Mouse (Mus musculus) embryonic facial prominence, embryonic 10.5 days (tissue): ENCODE data around the gene Vmn2r8. TPM values are rescaled to one million over a fixed set of nuclear protein-coding genes. Genes with fewer than 3 reads are reported as not detected.

ENCODE experiments used
- DNase-seq: peaks from one replicate; pipeline ENCODE4 v3.0.0-alpha.2; 2017; ENCODE audit warnings: low spot score
- H3K27ac ChIP-seq: fragments of 300-500 bp; sonication (generic); replicated peaks from 2 replicates; pipeline ENCODE4 v1.5.1; 2016; ENCODE audit warnings: mild to moderate bottlenecking
- H3K27me3 ChIP-seq: fragments of 300-500 bp; sonication (generic); replicated peaks from 2 replicates; pipeline ENCODE4 v1.6.1; 2016; ENCODE audit warnings: low read depth, mild to moderate bottlenecking; ENCODE audit not compliant: poor library complexity, severe bottlenecking
- H3K36me3 ChIP-seq: fragments of 300-500 bp; sonication (generic); replicated peaks from 2 replicates; pipeline ENCODE4 v1.6.1; 2016; ENCODE audit warnings: mild to moderate bottlenecking, moderate library complexity
- H3K4me1 ChIP-seq: fragments of 300-500 bp; sonication (generic); 2 replicates; pipeline ENCODE4 v1.6.1; 2016
- H3K4me3 ChIP-seq: fragments of 300-500 bp; sonication (generic); 2 replicates; pipeline ENCODE4 v1.5.1; 2016; ENCODE audit warnings: mild to moderate bottlenecking, moderate library complexity
- H3K9me3 ChIP-seq: fragments of 300-500 bp; sonication (generic); 2 replicates; pipeline ENCODE4 v1.6.1; 2016; ENCODE audit warnings: mild to moderate bottlenecking
- WGBS: fragments of 180-500 bp; shearing (Covaris S2); methylation state at CpG from one replicate; pipeline ENCODE4 v1.1.7; 2016; 5-methylcytosine and 5-hydroxymethylcytosine counted together
- polyA plus RNA-seq: library from polyadenylated mRNA; unstranded; fragments of >200 nt; fragmentation: Nextera tagmentation; extraction: Ambion mirVana; gene quantifications from 2 replicates; pipeline ENCODE4 v1.2.1, GENCODE M21; 2016

Vmn2r8 gene
- polyA plus RNA-seq, 1 experiment from 2014 or later: not detected

DNA sequence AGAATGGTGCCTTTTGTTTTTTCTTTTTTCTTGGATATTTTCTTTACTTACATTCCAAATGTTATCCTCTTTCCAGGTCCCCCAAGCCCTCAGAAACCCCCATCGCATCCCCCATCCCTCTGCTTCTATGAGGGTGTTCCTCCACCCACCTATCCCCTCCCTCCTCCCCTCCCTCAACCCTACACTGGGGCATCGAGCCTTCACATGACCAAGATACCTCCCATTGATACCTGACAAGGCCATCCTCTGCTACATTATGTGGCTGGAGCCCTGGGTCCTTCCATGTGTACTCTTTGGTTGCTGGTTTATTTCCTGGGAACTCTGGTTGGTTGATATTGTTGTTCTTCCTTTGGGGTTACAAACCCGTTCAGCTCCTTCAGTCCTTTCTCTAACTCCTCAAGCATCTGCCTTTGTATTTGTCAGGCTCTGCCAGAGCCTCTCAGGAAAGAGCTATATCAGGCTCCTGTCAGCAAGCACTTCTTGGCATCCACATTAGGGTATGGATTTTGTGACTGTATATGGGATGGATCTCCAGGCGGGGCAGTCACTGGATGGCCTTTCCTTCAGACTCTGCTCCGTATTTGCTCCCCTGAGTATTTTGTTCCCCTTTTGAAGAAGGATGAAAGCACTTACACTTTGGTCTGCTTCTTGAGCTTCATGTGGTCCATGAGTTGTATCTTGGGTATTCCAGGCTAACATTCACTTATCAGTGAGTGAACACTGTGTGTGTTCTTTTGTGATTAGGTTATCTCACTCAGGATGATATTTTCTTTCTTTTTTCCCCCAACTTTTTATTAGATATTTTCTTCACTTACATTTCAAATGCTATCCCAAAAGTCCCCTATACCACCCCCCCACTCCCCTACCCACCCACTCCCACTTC, 58.1 kb downstream of the Vmn2r8 start:
- no peaks in the 10 kb centered on the region for H3K27me3 ChIP-seq
- no peaks in the 10 kb centered on the region for H3K36me3 ChIP-seq
- no peak overlapping the region for H3K4me3 ChIP-seq
- WGBS: 80% methylated on average over 5 of the region's 5 CpGs
- no peaks in the 10 kb centered on the region for H3K4me1 ChIP-seq
- no peak for DNase-seq
- no peaks in the 10 kb centered on the region for H3K9me3 ChIP-seq
- H3K27ac ChIP-seq: no peak overlapping the region

DNA sequence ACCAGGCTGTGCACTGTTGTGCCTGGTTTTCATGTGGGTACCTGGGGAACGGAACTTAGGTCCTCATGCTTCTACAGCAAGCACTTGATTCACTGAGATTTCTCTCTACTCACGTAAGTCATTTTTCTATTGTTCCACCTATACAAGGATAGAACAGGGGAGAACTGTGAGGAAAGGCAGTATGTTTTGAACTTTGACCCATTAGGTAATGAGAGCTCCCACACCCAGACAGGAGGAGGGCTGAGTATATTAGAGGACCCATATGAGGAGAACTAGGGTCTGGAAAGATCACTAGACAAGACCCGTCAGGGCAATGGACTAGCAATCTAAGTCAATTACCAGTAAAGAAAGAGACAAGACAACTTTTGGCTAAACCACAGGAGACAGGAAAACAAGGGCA, 64.0 kb downstream of the Vmn2r8 start:
- no peaks in the 10 kb centered on the region for H3K4me1 ChIP-seq
- H3K36me3 ChIP-seq: no peaks in the 10 kb centered on the region
- WGBS: 83% methylated on average over 3 of the region's 3 CpGs
- no peak for DNase-seq
- H3K27me3 ChIP-seq: no peaks in the 10 kb centered on the region
- no peaks in the 10 kb centered on the region for H3K9me3 ChIP-seq
- no peak overlapping the region for H3K27ac ChIP-seq
- H3K4me3 ChIP-seq: no peak overlapping the region

DNA sequence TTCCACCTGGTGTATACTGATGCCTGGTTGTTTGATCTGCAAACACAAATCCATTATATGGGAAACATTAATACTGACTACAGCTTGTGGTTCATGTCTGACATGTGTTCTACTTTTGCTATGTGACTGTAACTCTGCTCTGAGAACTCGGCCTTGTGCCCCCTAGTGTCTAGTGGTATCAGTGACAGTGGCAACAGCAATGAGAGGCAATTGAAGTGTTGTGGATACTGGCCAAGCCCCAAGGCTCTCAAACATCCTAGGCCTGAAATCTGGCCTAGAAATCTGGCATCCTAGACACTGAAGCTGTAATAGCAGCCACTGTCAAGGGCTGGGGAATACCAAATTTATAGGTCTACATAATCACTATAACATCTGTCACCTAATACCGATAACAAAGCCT, 64.8 kb downstream of the Vmn2r8 start:
- H3K27me3 ChIP-seq: no peaks in the 10 kb centered on the region
- H3K27ac ChIP-seq: no peak overlapping the region
- no peak for DNase-seq
- H3K9me3 ChIP-seq: no peaks in the 10 kb centered on the region
- WGBS: 60% methylated on average over 2 of the region's 2 CpGs
- no peaks in the 10 kb centered on the region for H3K36me3 ChIP-seq
- no peak overlapping the region for H3K4me3 ChIP-seq
- no peaks in the 10 kb centered on the region for H3K4me1 ChIP-seq

DNA sequence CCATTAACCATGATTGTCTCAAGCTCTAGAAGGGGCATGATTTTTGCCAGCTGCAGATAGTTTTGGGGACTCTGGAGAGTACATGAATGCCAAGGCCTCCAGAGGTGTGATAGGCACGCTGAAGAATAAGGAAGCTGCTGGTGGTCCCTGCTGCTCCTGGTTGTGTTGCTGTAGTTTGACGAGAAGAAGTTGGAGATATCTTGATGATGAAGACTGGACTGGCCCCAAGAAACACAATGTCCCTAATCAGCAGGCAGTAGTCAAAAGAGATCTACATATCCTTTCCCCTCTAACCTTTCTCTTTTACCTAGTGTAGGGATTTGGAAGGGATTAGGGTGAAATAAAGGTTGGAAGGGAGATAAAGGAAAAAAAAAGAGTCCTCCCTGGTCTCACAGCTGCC, 66.1 kb downstream of the Vmn2r8 start:
- Histone ChIP-seq H3K9me3 (no peaks in the 10 kb centered on the region), H3K4me3 (no peak overlapping the region), H3K27ac (no peak overlapping the region), H3K4me1 (no peaks in the 10 kb centered on the region), H3K27me3 (no peaks in the 10 kb centered on the region), H3K36me3 (no peaks in the 10 kb centered on the region)
- WGBS: 70% methylated on average over 2 of the region's 2 CpGs
- DNase-seq: no peak

DNA sequence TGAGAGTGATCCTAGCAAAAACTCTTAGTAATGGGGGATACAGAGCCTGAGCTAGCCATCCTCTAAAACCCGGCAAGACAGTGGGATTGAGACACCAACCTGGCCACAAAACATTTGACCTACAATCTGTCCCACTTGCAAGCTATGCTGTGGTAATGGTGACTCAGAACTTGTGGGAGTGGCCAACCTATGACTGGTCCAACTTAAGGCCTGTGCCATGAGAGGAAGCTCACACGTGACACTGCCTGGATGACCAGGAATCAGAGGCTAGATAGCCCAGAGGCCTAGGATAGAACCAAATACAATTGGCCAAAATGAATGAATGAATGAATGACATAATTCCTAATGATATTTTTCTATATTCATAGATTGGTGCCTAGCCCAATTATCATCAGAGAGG, 66.8 kb downstream of the Vmn2r8 start:
- H3K27me3 ChIP-seq: no peaks in the 10 kb centered on the region
- H3K4me3 ChIP-seq: no peak overlapping the region
- WGBS: 92% methylated on average over 2 of the region's 2 CpGs
- H3K4me1 ChIP-seq: no peaks in the 10 kb centered on the region
- no peak overlapping the region for H3K27ac ChIP-seq
- H3K36me3 ChIP-seq: no peaks in the 10 kb centered on the region
- H3K9me3 ChIP-seq: no peaks in the 10 kb centered on the region
- no peak for DNase-seq

Other genes with a start within 250 kb of the Vmn2r8 start
- gene Gak, start 179.1 kb downstream of the Vmn2r8 start, polyA plus RNA-seq: 63.5 and 66.3 TPM in 2 replicates
- gene Tmem175, start 179.1 kb downstream of the Vmn2r8 start, polyA plus RNA-seq: 15.1 and 16.0 TPM in 2 replicates
- 9.3 and 9.6 TPM in 2 replicates for gene Idua, start 148.5 kb downstream of the Vmn2r8 start, polyA plus RNA-seq
- gene Dgkq, start 139.2 kb downstream of the Vmn2r8 start, polyA plus RNA-seq: 12.5 and 14.5 TPM in 2 replicates
- gene Slc26a1, start 133.3 kb downstream of the Vmn2r8 start, polyA plus RNA-seq: 0.55 and 0.92 TPM in 2 replicates
- 28.9 and 34.0 TPM in 2 replicates for gene Fgfrl1, start 116.5 kb downstream of the Vmn2r8 start, polyA plus RNA-seq
- 0.92 TPM in 1 of 2 replicates, not detected in the other for gene Rnf212, start 33.9 kb downstream of the Vmn2r8 start, polyA plus RNA-seq
- gene Tmed11, start 13.5 kb downstream of the Vmn2r8 start, polyA plus RNA-seq: not detected in 2 replicates
- gene Vmn2r9, start 43.8 kb upstream of the Vmn2r8 start, polyA plus RNA-seq: not detected in 2 replicates
- gene Vmn2r10, start 197.7 kb upstream of the Vmn2r8 start, polyA plus RNA-seq: not detected in 2 replicates